Mouse (Mus musculus) layer of hippocampus, adult 9-11 months (tissue): ENCODE data around the gene Slc22a18.
"Not testable (repeated sequence)": the region's sequence is repeated elsewhere in the genome, so short reads cannot be mapped to it uniquely, and the experiment has no call there.

Source experiments
- DNase-seq: peaks from one replicate; pipeline ENCODE4 v3.0.0; 2022

Slc22a18 gene

GRCm38 (mm10) chr7:143505823-143506222 is 32.3 kb downstream of the Slc22a18 start:
- DNase-seq: peak; percentile 64

- DNase-seq: no peak
These were observed 32.7 kb downstream of the Slc22a18 start for GRCm38 (mm10) chr7:143506271-143506670.

- DNase-seq: peak; percentile 15
These were observed 33.1 kb downstream of the Slc22a18 start for GRCm38 (mm10) chr7:143506675-143507074.

- DNase-seq: no peak
These were observed 36.0 kb downstream of the Slc22a18 start for GRCm38 (mm10) chr7:143509566-143509965.

GRCm38 (mm10) chr7:143510593-143511334 is 37.2 kb downstream of the Slc22a18 start:
- DNase-seq: no peak

- DNase-seq: no peak
These were observed 37.8 kb downstream of the Slc22a18 start for GRCm38 (mm10) chr7:143511335-143511712.

GRCm38 (mm10) chr7:143513763-143514415 is 40.4 kb downstream of the Slc22a18 start:
- DNase-seq: peak; percentile 74

GRCm38 (mm10) chr7:143514416-143514768 is 40.9 kb downstream of the Slc22a18 start:
- DNase-seq: no peak

- no peak for DNase-seq
These were observed 45.8 kb downstream of the Slc22a18 start for GRCm38 (mm10) chr7:143519333-143519732.

GRCm38 (mm10) chr7:143532410-143532809 is 58.9 kb downstream of the Slc22a18 start:
- no peak for DNase-seq

- DNase-seq: no peak
These were observed 59.7 kb downstream of the Slc22a18 start for GRCm38 (mm10) chr7:143533284-143533683.

GRCm38 (mm10) chr7:143536251-143536650 is 62.7 kb downstream of the Slc22a18 start:
- no peak for DNase-seq

- not testable (repeated sequence) for DNase-seq
These were observed 64.7 kb downstream of the Slc22a18 start for GRCm38 (mm10) chr7:143538229-143538628.

GRCm38 (mm10) chr7:143538671-143539070 is 65.1 kb downstream of the Slc22a18 start:
- DNase-seq: no peak

- DNase-seq: no peak
These were observed 70.8 kb downstream of the Slc22a18 start for GRCm38 (mm10) chr7:143544368-143544767.

GRCm38 (mm10) chr7:143546554-143546953 is 73.0 kb downstream of the Slc22a18 start:
- no peak for DNase-seq

GRCm38 (mm10) chr7:143548231-143548961 is 74.9 kb downstream of the Slc22a18 start:
- peak; percentile 42 for DNase-seq
